13 mouse cellular contexts compared by ENCODE assay signal in genomic region chr1:176934043-176934762, GRCm38 (mm10).
DNase-seq lines count a peak whose midpoint lies in the region; ATAC-seq lines count a peak whose summit lies in the region.
"Had no signal": no experiment of that assay in that cellular context is flagged by ENCODE, and none has a peak within 500 bp of the region (broad histone marks: within the 10 kb centered on the region; RNA-seq: fewer than 3 reads in every experiment).

No protein-coding gene starts in this region.

- peaks cover 46% of the 10 kb centered on the region for H3K4me1 ChIP-seq in forebrain, embryonic 13.5 days

- no peak overlapping the region for H3K4me3 ChIP-seq in forebrain, embryonic 13.5 days
- H3K4me3 ChIP-seq: megakaryocyte, embryonic 14.5 days; neural tube, embryonic 13.5 days had no signal

- no peak overlapping the region for H3K9ac ChIP-seq in forebrain, embryonic 13.5 days
- H3K9ac ChIP-seq: liver, embryonic 14.5 days; neural tube, embryonic 13.5 days had no signal

- H3K36me3 ChIP-seq in forebrain, embryonic 13.5 days (ENCODE audit: poor library complexity, severe bottlenecking), result no peaks in the 10 kb centered on the region
- H3K36me3 ChIP-seq: neural tube, embryonic 13.5 days had no signal

- H3K27ac ChIP-seq in forebrain, embryonic 13.5 days, result peak overlapping the region; percentile 86
- H3K27ac ChIP-seq: liver, embryonic 14.5 days; neural tube, embryonic 13.5 days had no signal

- no peaks in the 10 kb centered on the region for H3K27me3 ChIP-seq in forebrain, embryonic 13.5 days
- H3K27me3 ChIP-seq: megakaryocyte, embryonic 14.5 days; neural tube, embryonic 13.5 days had no signal

- no peak for ATAC-seq in forebrain, embryonic 13.5 days

- H3K9me3 ChIP-seq in forebrain, embryonic 13.5 days (replicated peaks), result no peaks in the 10 kb centered on the region
- H3K9me3 ChIP-seq: megakaryocyte, embryonic 14.5 days; neural tube, embryonic 13.5 days had no signal

- WGBS in forebrain, embryonic 13.5 days, result 52% methylated on average over 13 of the region's 13 CpGs

- no peak overlapping the region for H3K4me2 ChIP-seq in forebrain, embryonic 13.5 days
- H3K4me2 ChIP-seq: neural tube, embryonic 13.5 days had no signal

- intact Hi-C loops in left cerebral cortex, postnatal 36 days (cut with DNase I), result loop anchor here (10.0 kb wide), 1 partner anchor 511 kb away; the partner anchor contains the start of gene Zbtb18

- DNase-seq in adrenal gland, adult (ENCODE audit: inconsistent age in 2 of 2, low spot score in 1 of 2), result peak; percentile 17 to 80
- no peak for DNase-seq in adrenal gland, postnatal 4 days (ENCODE audit: low spot score in 2 of 2)
- DNase-seq in 416B (ENCODE audit: low read depth), result peak; percentile 26
- peak; percentile 75 for DNase-seq in cerebellum, adult 9-10 months
- DNase-seq in lung, postnatal 10 days, result no peak
- DNase-seq in left cerebral cortex, postnatal 36 days (ENCODE audit: low spot score in 2 of 2), result no peak
- DNase-seq in thymus, postnatal 0 days (ENCODE audit: low spot score), result no peak
- DNase-seq: heart, postnatal 14 days; kidney, adult 9 months had no signal

Comparison
In these comparisons a context has a peak if more than half of its experiments do, and no peak if none do; other contexts are left out.
1. DNase-seq: peak in adrenal gland, adult (2 of 2), 416B (single experiment) and cerebellum, adult 9-10 months (single experiment); none in adrenal gland, postnatal 4 days (0 of 2), lung, postnatal 10 days (single experiment), left cerebral cortex, postnatal 36 days (0 of 2) and thymus, postnatal 0 days (single experiment).